Mouse (Mus musculus): Measurements from ENCODE around the gene Lrpprc. TPM values are rescaled to one million over a fixed set of nuclear protein-coding genes. Genes with fewer than 3 reads are reported as not detected.
A peak's percentile ranks its signal among the peaks of the same experiment; 100 is the strongest.
"Not testable (repeated sequence)": the region's sequence is repeated elsewhere in the genome, so short reads cannot be mapped to it uniquely, and the experiment has no call there.

Lrpprc gene
- 33.7 and 36.2 TPM in 2 replicates for polyA plus RNA-seq (2015; fragmentation: Nextera tagmentation; extraction: Ambion mirVana)

DNA sequence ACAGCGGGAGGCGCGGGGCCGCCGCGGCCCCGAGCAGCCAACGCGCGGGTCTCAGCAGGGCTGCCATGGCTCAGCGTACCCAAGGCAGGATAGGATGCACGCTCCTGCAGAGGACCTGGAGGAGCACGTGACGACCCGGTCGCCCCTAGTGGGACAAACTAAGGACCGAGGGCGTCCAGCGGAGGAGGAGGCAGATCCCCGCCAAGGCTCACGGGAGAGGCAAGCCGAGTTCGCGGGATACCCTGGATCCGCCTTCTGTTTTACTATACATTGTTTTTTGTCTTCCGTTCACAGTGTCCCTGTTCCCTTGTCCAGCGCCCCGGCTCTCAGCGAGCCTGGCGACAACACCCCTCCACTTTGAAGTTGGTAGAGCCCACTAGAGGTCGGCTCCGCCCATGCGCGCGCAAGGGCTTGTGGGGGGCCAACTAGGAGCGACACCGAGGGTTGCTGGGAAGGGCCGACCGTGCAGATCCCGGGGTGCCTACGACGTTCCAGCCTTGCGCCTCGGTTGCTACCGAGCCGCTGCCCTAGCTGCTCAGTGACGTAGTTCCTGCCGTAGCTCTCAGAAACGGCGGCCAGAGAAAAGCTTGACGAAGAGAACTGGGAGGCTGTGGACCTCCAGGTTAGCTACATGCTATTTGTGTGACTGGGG lies at the start of gene Lrpprc:
Gene Lrpprc (minus strand): TSS at position 343 of the 652 bp plus-strand sequence.
- H3K9me3 ChIP-seq = no peaks in the 10 kb centered on the region
- H3K27me3 ChIP-seq = no peaks in the 10 kb centered on the region
- peak within 1 kb of the TSS; percentile 83 for H3K27ac ChIP-seq
- H3K36me3 ChIP-seq = peaks cover 8% of the 10 kb centered on the region
- peak within 1 kb of the TSS; percentile 91 for H3K9ac ChIP-seq
- under 1% methylated on average over 51 of the region's 51 CpGs for WGBS
- H3K4me3 ChIP-seq = peak within 1 kb of the TSS; percentile 94
- H3K4me1 ChIP-seq = peaks cover 21% of the 10 kb centered on the region
- peak within 1 kb of the TSS; percentile 87 for H3K4me2 ChIP-seq
- ATAC-seq (ENCODE audit: insufficient number of reproducible peaks, low FRiP score, low TSS enrichment, low read depth) = peak; percentile 99

- Histone ChIP-seq H3K36me3 (no peaks in the 10 kb centered on the region), H3K9me3 (no peaks in the 10 kb centered on the region), H3K4me1 (no peaks in the 10 kb centered on the region), H3K4me3 (no peak overlapping the region), H3K9ac (no peak overlapping the region), H3K4me2 (no peak overlapping the region), H3K27ac (no peak overlapping the region), H3K27me3 (no peaks in the 10 kb centered on the region)
- ATAC-seq (ENCODE audit: insufficient number of reproducible peaks, low FRiP score, low TSS enrichment, low read depth) = no peak
- WGBS = 0% methylated on average over 3 of the region's 3 CpGs
Measured at GRCm38 (mm10) chr17:84837780-84838179, 47.2 kb upstream of the Lrpprc start.

DNA sequence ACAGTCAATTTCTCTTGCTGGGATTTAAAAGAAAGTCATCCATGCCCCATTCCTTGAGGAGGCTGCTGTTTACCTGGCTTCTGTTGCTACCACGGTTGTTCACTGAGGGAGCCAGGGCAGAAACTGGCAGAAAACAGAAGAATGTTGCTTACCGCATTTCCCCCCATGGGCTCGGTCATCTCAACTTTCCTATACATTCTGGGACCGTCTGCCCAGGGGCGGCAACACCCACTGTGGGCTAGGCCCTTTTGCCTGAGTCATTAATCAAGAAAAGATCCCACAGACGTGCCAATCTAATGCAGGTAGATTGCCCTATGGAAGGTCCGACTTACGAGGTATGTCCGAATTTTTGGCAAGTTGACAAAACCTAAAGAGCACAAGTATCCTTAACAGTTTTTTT lies 44.7 kb upstream of the Lrpprc start:
- ATAC-seq (ENCODE audit: insufficient number of reproducible peaks, low FRiP score, low TSS enrichment, low read depth) = no peak

DNA sequence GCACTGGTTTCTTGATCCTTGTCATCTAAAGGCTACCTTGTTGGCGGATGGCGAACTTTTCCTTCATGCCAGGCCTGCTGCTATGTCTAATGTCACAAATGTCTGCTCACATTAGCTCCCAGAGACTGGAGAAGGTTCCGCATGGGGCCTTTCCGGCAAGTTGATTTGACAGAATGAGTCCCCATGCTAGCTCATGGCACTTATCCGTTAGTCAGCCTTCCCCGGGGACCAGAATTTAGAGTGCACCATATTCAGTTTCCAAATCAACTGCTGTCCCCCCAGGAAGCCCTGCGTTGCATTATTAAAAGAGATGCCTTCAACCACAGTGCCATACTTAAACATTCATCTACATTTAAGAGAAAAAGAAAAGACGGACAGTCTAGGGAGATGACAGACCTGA lies 41.8 kb upstream of the Lrpprc start:
- no peaks in the 10 kb centered on the region for H3K27me3 ChIP-seq
- H3K4me2 ChIP-seq = no peak overlapping the region
- H3K4me3 ChIP-seq = no peak overlapping the region
- WGBS = 69% methylated on average over 8 of the region's 8 CpGs
- H3K27ac ChIP-seq = no peak overlapping the region
- H3K9ac ChIP-seq = no peak overlapping the region
- H3K9me3 ChIP-seq = no peaks in the 10 kb centered on the region
- H3K4me1 ChIP-seq = no peaks in the 10 kb centered on the region
- ATAC-seq (ENCODE audit: insufficient number of reproducible peaks, low FRiP score, low TSS enrichment, low read depth) = no peak
- no peaks in the 10 kb centered on the region for H3K36me3 ChIP-seq

More for the DNA sequence above, 44.7 kb upstream of the Lrpprc start:
- no peak overlapping the region for H3K27ac ChIP-seq
- no peaks in the 10 kb centered on the region for H3K36me3 ChIP-seq
- no peaks in the 10 kb centered on the region for H3K9me3 ChIP-seq
- H3K9ac ChIP-seq = no peak overlapping the region
- no peaks in the 10 kb centered on the region for H3K4me1 ChIP-seq
- H3K4me3 ChIP-seq = no peak overlapping the region
- no peaks in the 10 kb centered on the region for H3K27me3 ChIP-seq
- 73% methylated on average over 9 of the region's 9 CpGs for WGBS
- no peak overlapping the region for H3K4me2 ChIP-seq

DNA sequence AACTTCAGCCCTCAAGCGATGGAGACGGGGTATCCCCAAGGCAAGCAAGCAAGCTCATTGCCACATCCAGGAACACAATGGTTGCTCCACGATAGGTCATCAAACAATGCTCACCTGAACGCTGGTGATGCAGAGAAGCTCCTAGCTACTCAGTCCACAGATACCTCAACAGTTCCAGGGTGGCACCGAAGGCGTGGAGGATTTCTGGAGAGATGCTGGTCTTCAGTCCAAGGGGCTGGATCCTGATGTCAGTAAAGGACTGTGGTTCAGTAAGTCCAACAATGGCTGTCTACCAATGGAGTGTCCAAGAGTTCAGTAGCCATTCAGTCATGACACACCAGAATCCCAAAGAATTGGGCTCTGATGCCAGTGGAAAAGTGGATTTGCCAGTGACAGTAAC lies 37.7 kb upstream of the Lrpprc start:
- Histone ChIP-seq H3K9me3 (no peaks in the 10 kb centered on the region), H3K27ac (no peak overlapping the region), H3K4me1 (no peaks in the 10 kb centered on the region), H3K4me2 (no peak overlapping the region), H3K4me3 (no peak overlapping the region), H3K36me3 (no peaks in the 10 kb centered on the region), H3K9ac (no peak overlapping the region), H3K27me3 (no peaks in the 10 kb centered on the region)
- 89% methylated on average over 6 of the region's 6 CpGs for WGBS
- ATAC-seq (ENCODE audit: insufficient number of reproducible peaks, low FRiP score, low TSS enrichment, low read depth) = no peak

DNA sequence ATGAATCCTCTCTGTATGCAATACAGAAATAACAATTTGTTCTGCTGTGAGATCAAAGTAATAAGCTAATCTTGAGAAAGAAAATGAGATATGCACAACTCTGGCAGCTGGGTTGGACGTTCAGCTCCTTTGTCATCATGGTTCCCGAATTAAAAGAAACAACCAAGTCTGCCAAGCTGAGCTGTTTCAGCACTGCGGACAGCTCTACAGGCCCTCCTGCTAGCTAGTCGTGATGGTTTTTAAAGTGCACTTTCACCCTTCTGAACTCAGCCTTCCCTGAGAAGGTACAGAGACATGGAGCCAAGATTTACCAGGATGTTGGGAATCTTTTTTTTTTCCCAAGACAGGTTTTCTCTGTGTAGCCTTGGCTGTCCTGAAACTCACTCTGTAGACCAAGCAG lies 30.0 kb upstream of the Lrpprc start:
- Histone ChIP-seq H3K4me2 (no peak overlapping the region), H3K4me1 (no peaks in the 10 kb centered on the region), H3K27me3 (no peaks in the 10 kb centered on the region), H3K9me3 (no peaks in the 10 kb centered on the region), H3K27ac (no peak overlapping the region), H3K9ac (no peak overlapping the region), H3K36me3 (no peaks in the 10 kb centered on the region), H3K4me3 (no peak overlapping the region)
- ATAC-seq (ENCODE audit: insufficient number of reproducible peaks, low FRiP score, low TSS enrichment, low read depth) = no peak
- 13% methylated on average over 4 of the region's 4 CpGs for WGBS

- no peak for ATAC-seq (ENCODE audit: insufficient number of reproducible peaks, low FRiP score, low TSS enrichment, low read depth)
- no peak overlapping the region for H3K9ac ChIP-seq
Measured at GRCm38 (mm10) chr17:84818390-84818789, 27.8 kb upstream of the Lrpprc start.

DNA sequence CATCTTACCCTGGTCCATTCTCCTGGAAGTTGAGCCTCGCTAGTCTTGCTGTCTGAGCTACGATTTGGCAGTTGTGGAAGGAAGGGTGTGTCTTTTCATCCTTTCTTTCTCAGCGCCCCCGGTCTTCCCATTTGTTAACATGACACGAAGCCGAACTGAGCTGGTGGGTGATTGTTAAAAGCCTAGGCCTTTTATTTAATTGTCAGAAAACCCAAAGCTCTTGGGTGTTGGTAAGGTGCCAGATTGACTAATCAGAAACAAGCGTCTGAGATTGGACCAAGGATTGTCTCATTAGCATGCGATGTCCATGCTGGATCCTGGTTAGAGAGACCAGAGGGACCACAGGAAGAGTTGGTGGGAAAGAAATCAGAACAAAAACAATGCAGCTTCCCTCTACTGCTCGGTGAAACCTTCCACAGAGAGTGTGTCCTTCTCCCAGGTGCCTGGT lies 25.4 kb upstream of the Lrpprc start:
- H3K9me3 ChIP-seq = no peaks in the 10 kb centered on the region
- 82% methylated on average over 9 of the region's 9 CpGs for WGBS

More at GRCm38 (mm10) chr17:84818390-84818789, 27.8 kb upstream of the Lrpprc start:
- no peak overlapping the region for H3K27ac ChIP-seq
- H3K4me3 ChIP-seq = no peak overlapping the region
- H3K27me3 ChIP-seq = no peaks in the 10 kb centered on the region
- no peak overlapping the region for H3K4me2 ChIP-seq
- H3K4me1 ChIP-seq = no peaks in the 10 kb centered on the region
- WGBS = 84% methylated on average over 5 of the region's 5 CpGs
- no peaks in the 10 kb centered on the region for H3K36me3 ChIP-seq
- H3K9me3 ChIP-seq = no peaks in the 10 kb centered on the region

DNA sequence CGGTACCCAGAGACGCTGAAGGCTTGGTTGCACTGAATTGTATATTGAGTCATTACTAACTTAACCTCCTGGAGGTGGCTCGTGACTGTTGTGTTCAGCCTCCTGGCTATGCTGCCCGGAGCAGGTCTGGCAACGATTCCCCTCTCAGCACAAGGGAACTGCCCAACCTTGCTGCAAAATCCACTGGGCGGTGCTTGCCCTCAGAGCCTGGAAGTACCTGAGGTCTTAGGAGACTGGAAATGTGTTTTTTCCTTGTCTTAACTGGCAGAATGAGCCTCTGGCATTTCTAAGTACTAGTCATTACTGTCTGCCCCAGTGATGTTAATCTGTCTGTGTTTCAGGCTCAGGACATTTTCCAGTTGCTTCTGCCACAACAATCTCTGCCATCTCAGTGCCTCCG lies 24.3 kb upstream of the Lrpprc start:
- H3K9ac ChIP-seq = no peak overlapping the region
- no peak overlapping the region for H3K4me3 ChIP-seq
- WGBS = 66% methylated on average over 7 of the region's 7 CpGs
- H3K4me2 ChIP-seq = no peak overlapping the region
- no peaks in the 10 kb centered on the region for H3K27me3 ChIP-seq
- ATAC-seq (ENCODE audit: insufficient number of reproducible peaks, low FRiP score, low TSS enrichment, low read depth) = no peak
- no peaks in the 10 kb centered on the region for H3K4me1 ChIP-seq
- H3K27ac ChIP-seq = no peak overlapping the region
- no peaks in the 10 kb centered on the region for H3K9me3 ChIP-seq
- H3K36me3 ChIP-seq = no peaks in the 10 kb centered on the region

More for the DNA sequence above, 25.4 kb upstream of the Lrpprc start:
- H3K4me2 ChIP-seq = no peak overlapping the region
- H3K27ac ChIP-seq = no peak overlapping the region
- no peaks in the 10 kb centered on the region for H3K27me3 ChIP-seq
- no peak overlapping the region for H3K4me3 ChIP-seq
- no peak for ATAC-seq (ENCODE audit: insufficient number of reproducible peaks, low FRiP score, low TSS enrichment, low read depth)
- no peaks in the 10 kb centered on the region for H3K4me1 ChIP-seq
- H3K9ac ChIP-seq = no peak overlapping the region
- no peaks in the 10 kb centered on the region for H3K36me3 ChIP-seq

GRCm38 (mm10) chr17:84814192-84814591 lies 23.6 kb upstream of the Lrpprc start:
- H3K4me2 ChIP-seq; H3K4me3 ChIP-seq; ATAC-seq (ENCODE audit: insufficient number of reproducible peaks, low FRiP score, low TSS enrichment, low read depth); H3K27me3 ChIP-seq; H3K9me3 ChIP-seq; H3K9ac ChIP-seq; H3K36me3 ChIP-seq; H3K4me1 ChIP-seq; H3K27ac ChIP-seq: not testable (repeated sequence)
- 80% methylated on average over 14 of the region's 14 CpGs for WGBS

DNA sequence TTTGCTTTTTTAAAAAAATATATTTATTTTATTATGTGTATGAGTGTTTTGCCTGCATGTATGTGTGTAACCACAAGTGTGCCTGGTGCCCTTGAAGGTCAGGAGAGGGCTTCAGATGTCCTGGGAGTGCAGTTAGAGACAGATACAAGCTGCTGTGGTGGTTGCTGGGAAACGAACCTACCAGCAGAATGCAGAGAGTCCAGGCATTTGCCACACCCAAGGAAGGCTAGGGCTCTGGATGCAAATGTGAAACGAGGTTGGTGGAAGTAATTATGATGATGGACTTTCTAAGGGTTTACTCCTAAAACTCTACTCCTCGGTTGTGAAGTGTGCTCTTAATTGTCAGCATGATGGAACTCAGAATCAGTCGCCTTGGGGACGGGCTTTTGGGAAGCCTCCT lies 1.4 kb upstream of the Lrpprc start:
- no peak overlapping the region for H3K9ac ChIP-seq
- H3K4me3 ChIP-seq = no peak overlapping the region
- H3K27ac ChIP-seq = no peak overlapping the region
- H3K4me1 ChIP-seq = peaks cover 21% of the 10 kb centered on the region
- peaks cover 3% of the 10 kb centered on the region for H3K36me3 ChIP-seq
- ATAC-seq (ENCODE audit: insufficient number of reproducible peaks, low FRiP score, low TSS enrichment, low read depth) = no peak
- no peaks in the 10 kb centered on the region for H3K27me3 ChIP-seq
- no peak overlapping the region for H3K4me2 ChIP-seq
- H3K9me3 ChIP-seq = no peaks in the 10 kb centered on the region
- 73% methylated on average over 5 of the region's 5 CpGs for WGBS

- H3K4me1 ChIP-seq = peaks cover 21% of the 10 kb centered on the region
- H3K4me3 ChIP-seq = peak overlapping the region; percentile 94
- peak overlapping the region; percentile 91 for H3K9ac ChIP-seq
- no peaks in the 10 kb centered on the region for H3K27me3 ChIP-seq
- ATAC-seq (ENCODE audit: insufficient number of reproducible peaks, low FRiP score, low TSS enrichment, low read depth) = no peak
- H3K9me3 ChIP-seq = no peaks in the 10 kb centered on the region
- peak overlapping the region; percentile 83 for H3K27ac ChIP-seq
- peaks cover 8% of the 10 kb centered on the region for H3K36me3 ChIP-seq
- 3% methylated on average over 8 of the region's 8 CpGs for WGBS
- peak overlapping the region; percentile 87 for H3K4me2 ChIP-seq
Measured at GRCm38 (mm10) chr17:84791156-84791555, 567 bp upstream of the Lrpprc start.
